Mouse (Mus musculus) granulocyte monocyte progenitor cell, adult 5-6 weeks (primary cell): ENCODE data around the gene Gm17093. TPM values are rescaled to one million over a fixed set of nuclear protein-coding genes. Genes with fewer than 3 reads are reported as not detected.
"Not testable (repeated sequence)": the region's sequence is repeated elsewhere in the genome, so short reads cannot be mapped to it uniquely, and the experiment has no call there.

Source experiments
- ATAC-seq: replicated peaks from 2 replicates; pipeline ENCODE4 v1.8.0; 2016; ENCODE audit warnings: mild to moderate bottlenecking, moderate TSS enrichment, inconsistent platforms; ENCODE audit not compliant: poor library complexity, severe bottlenecking
- total RNA-seq, 2 experiments: library from RNA; stranded (forward) in 1 of 2; stranded (reverse) in 1 of 2; fragments of 200-712, 200-1000 nt in 1 of 2; fragments of >200 nt in 1 of 2; fragmentation: Nextera tagmentation in 1 of 2; gene quantifications; 2 replicates each; pipeline ENCODE4 v1.2.3; 2014 to 2017

Gene Gm17093
- total RNA-seq (2014; fragmentation: Nextera tagmentation) (not detected in 2 replicates), total RNA-seq (2017) (not detected in 2 replicates)

DNA sequence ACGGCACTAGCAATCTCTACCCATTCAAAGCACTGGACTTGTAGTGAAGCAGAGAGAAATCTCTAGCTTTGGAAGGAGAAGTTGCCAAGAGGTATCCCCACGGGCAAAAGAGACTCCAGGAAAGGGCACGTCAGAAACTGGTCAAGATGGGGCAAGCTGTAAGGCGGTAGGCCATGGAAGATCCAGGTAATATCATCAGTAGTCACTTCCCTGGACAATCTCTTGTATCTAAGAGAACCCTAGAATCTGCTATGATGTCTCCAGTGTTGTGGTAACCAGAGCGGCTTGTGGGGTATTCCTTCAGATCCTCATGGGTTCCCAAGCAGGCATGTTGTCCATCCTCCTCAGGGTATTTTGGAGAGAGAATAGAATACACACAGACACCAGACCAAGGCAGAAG lies at the start of gene Gm17093:
Gene Gm17093, plus strand, starts transcription at position 301 of the 400 bp plus-strand sequence.
- not testable (repeated sequence) for ATAC-seq

DNA sequence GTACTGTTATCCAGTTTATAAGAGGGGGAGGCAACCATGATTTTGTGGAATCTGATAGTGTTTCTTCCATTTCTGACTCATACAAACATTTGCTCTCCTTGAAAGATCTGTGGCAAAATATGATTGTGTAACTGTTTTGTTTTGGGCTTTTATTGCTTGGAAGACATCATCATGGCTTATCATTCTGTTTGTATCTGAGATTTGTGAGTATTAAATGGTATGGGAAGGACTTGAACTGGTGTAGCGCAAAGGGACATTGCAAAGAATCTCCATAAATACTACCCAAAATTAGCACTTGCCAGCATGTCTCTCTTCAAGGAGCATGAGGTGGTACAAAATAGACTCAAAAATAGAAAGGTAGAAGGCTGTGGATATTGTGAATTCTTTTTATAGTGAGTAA lies 25.9 kb upstream of the Gm17093 start, which contains the start of gene BC061237:
Gene BC061237, plus strand, starts transcription at position 301 of the 400 bp plus-strand sequence.
- not testable (repeated sequence) for ATAC-seq

DNA sequence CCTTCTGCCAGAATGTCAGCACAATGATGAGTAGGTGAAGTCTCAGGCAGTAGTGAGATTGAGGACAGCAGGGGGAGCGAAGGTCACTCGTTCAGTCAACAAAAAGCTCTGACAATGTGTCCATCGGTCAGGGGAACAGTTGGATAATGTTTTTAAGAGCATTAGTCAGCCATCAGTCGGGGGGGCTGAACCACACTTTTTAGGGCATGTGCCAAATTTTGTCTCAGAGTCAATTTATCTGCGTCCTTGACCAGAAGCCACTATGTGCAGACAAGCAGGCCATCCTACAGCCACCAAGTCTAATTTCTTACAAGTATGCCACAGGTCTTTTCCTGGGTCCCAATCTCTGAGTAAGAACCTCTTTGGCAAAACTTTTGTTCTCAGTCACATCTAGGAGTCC lies 29.9 kb downstream of the Gm17093 start:
- not testable (repeated sequence) for ATAC-seq

Other genes with a start within 250 kb of the Gm17093 start
- gene Gm8220, start 232.7 kb upstream of the Gm17093 start, total RNA-seq (2014; fragmentation: Nextera tagmentation): not detected in 2 replicates
- gene Gm8220, start 232.7 kb upstream of the Gm17093 start, total RNA-seq (2017): not detected in 2 replicates
- gene Gm5930, start 179.7 kb upstream of the Gm17093 start, total RNA-seq (2014; fragmentation: Nextera tagmentation): not detected in 2 replicates
- gene Gm5930, start 179.7 kb upstream of the Gm17093 start, total RNA-seq (2017): not detected in 2 replicates
- not detected in 2 replicates for gene Gm8229, start 152.9 kb upstream of the Gm17093 start, total RNA-seq (2014; fragmentation: Nextera tagmentation)
- not detected in 2 replicates for gene Gm8229, start 152.9 kb upstream of the Gm17093 start, total RNA-seq (2017)
- gene Gm3371, start 107.6 kb upstream of the Gm17093 start, total RNA-seq (2014; fragmentation: Nextera tagmentation): not detected in 2 replicates
- gene Gm3371, start 107.6 kb upstream of the Gm17093 start, total RNA-seq (2017): not detected in 2 replicates
- not detected in 2 replicates for gene Gm8232, start 84.6 kb upstream of the Gm17093 start, total RNA-seq (2014; fragmentation: Nextera tagmentation)
- not detected in 2 replicates for gene Gm8232, start 84.6 kb upstream of the Gm17093 start, total RNA-seq (2017)
- not detected in 2 replicates for gene BC061237, start 25.8 kb upstream of the Gm17093 start, total RNA-seq (2014; fragmentation: Nextera tagmentation)
- gene BC061237, start 25.8 kb upstream of the Gm17093 start, total RNA-seq (2017): not detected in 2 replicates
- gene Gm8247, start 64.9 kb downstream of the Gm17093 start, total RNA-seq (2014; fragmentation: Nextera tagmentation): not detected in 2 replicates
- gene Gm8247, start 64.9 kb downstream of the Gm17093 start, total RNA-seq (2017): not detected in 2 replicates
- gene Gm5624, start 109.7 kb downstream of the Gm17093 start, total RNA-seq (2014; fragmentation: Nextera tagmentation): not detected in 2 replicates
- gene Gm5624, start 109.7 kb downstream of the Gm17093 start, total RNA-seq (2017): not detected in 2 replicates
- not detected in 2 replicates for gene Gm8257, start 188.2 kb downstream of the Gm17093 start, total RNA-seq (2014; fragmentation: Nextera tagmentation)
- not detected in 2 replicates for gene Gm8257, start 188.2 kb downstream of the Gm17093 start, total RNA-seq (2017)
- gene Gm8267, start 232.1 kb downstream of the Gm17093 start, total RNA-seq (2014; fragmentation: Nextera tagmentation): not detected in 2 replicates
- gene Gm8267, start 232.1 kb downstream of the Gm17093 start, total RNA-seq (2017): not detected in 2 replicates